Mouse (Mus musculus) megakaryocyte-erythroid progenitor cell, adult 5-6 weeks (primary cell): ENCODE data around the gene Dpf3. TPM values are rescaled to one million over a fixed set of nuclear protein-coding genes. Genes with fewer than 3 reads are reported as not detected.

ENCODE experiments used
- ATAC-seq: replicated peaks from 2 replicates; pipeline ENCODE4 v1.8.0; 2016; ENCODE audit warnings: mild to moderate bottlenecking, inconsistent platforms; ENCODE audit not compliant: severe bottlenecking, poor library complexity, low FRiP score, low TSS enrichment
- total RNA-seq, 2 experiments: library from RNA; stranded (forward) in 1 of 2; stranded (reverse) in 1 of 2; fragments of 200-1000, 215-1000 nt in 1 of 2; fragments of >200 nt in 1 of 2; fragmentation: Nextera tagmentation in 1 of 2; gene quantifications; 2 replicates each; pipeline ENCODE4 v1.2.3; 2014 to 2017

The Dpf3 gene
- total RNA-seq, 2 experiments from 2014 or later, result 17.9 to 35.6 TPM

- ATAC-seq, result no peak
Observed at GRCm38 (mm10) chr12:83367486-83367885, 120.0 kb downstream of the Dpf3 start.

GRCm38 (mm10) chr12:83364771-83365170 is 122.7 kb downstream of the Dpf3 start:
- ATAC-seq, result no peak

- no peak for ATAC-seq
Observed at GRCm38 (mm10) chr12:83361801-83362200, 125.7 kb downstream of the Dpf3 start.

GRCm38 (mm10) chr12:83352640-83353039 is 134.9 kb downstream of the Dpf3 start:
- no peak for ATAC-seq

GRCm38 (mm10) chr12:83349736-83350135 is 137.8 kb downstream of the Dpf3 start:
- ATAC-seq, result no peak

GRCm38 (mm10) chr12:83348246-83348645 is 139.3 kb downstream of the Dpf3 start:
- no peak for ATAC-seq

- ATAC-seq, result no peak
Observed at GRCm38 (mm10) chr12:83342875-83343185, 144.7 kb downstream of the Dpf3 start.

- no peak for ATAC-seq
Observed at GRCm38 (mm10) chr12:83342035-83342874, 145.3 kb downstream of the Dpf3 start.

GRCm38 (mm10) chr12:83340960-83341359 is 146.6 kb downstream of the Dpf3 start:
- no peak for ATAC-seq

- peak; percentile 51; the same call in 1 of the 2 replicates for ATAC-seq
Observed at GRCm38 (mm10) chr12:83338345-83338744, 149.2 kb downstream of the Dpf3 start.

- ATAC-seq, result peak; percentile 55
Observed at GRCm38 (mm10) chr12:83337776-83338149, 149.8 kb downstream of the Dpf3 start.

- ATAC-seq, result no peak
Observed at GRCm38 (mm10) chr12:83337077-83337775, 150.3 kb downstream of the Dpf3 start.

- ATAC-seq, result no peak
Observed at GRCm38 (mm10) chr12:83330056-83330455, 157.5 kb downstream of the Dpf3 start.

- peak; percentile 60 for ATAC-seq
Observed at GRCm38 (mm10) chr12:83328899-83329298, 158.6 kb downstream of the Dpf3 start.

GRCm38 (mm10) chr12:83328491-83328890 is 159.0 kb downstream of the Dpf3 start:
- ATAC-seq, result no peak; the same call in 1 of the 2 replicates

GRCm38 (mm10) chr12:83327451-83327850 is 160.1 kb downstream of the Dpf3 start:
- no peak for ATAC-seq

GRCm38 (mm10) chr12:83320725-83321124 is 166.8 kb downstream of the Dpf3 start:
- ATAC-seq, result no peak

GRCm38 (mm10) chr12:83317646-83318443 is 169.7 kb downstream of the Dpf3 start:
- ATAC-seq, result peak; percentile 64

GRCm38 (mm10) chr12:83314666-83315065 is 172.8 kb downstream of the Dpf3 start:
- peak; percentile 57 for ATAC-seq

GRCm38 (mm10) chr12:83312818-83313217 is 174.7 kb downstream of the Dpf3 start:
- ATAC-seq, result no peak
